Mouse (Mus musculus): ENCODE measurements around the gene Pafah2. TPM values are rescaled to one million over a fixed set of nuclear protein-coding genes. Genes with fewer than 3 reads are reported as not detected.

The Pafah2 gene
- 1 to 10 TPM; 2.5 to 2.6 TPM for total RNA-seq (2021)
- long read RNA-seq, experiment 1, transcript Pafah2-201 (11 exons, 2,248 nt), result major isoform, 5 of 11 reads
- long read RNA-seq, experiment 1, partial matches to known transcripts, result 2 of 11 reads
- long read RNA-seq, experiment 1, other reads (novel, unspliced or antisense), result 4 of 11 reads
- long read RNA-seq, experiment 2, partial matches to known transcripts, result 0 of 3 reads
- long read RNA-seq, experiment 2, other reads (novel, unspliced or antisense), result 0 of 3 reads

- DNase-seq (ENCODE audit: low spot score), result peak; percentile 97
Observed at GRCm38 (mm10) chr4:134395977-134396825, at the start of gene Pafah2. Gene Pafah2, plus strand, starts transcription at chr4:134396320.

GRCm38 (mm10) chr4:134348078-134348477 is 48.0 kb upstream of the Pafah2 start:
- peak; percentile 55 for DNase-seq (ENCODE audit: low spot score)

GRCm38 (mm10) chr4:134348545-134348944 is 47.6 kb upstream of the Pafah2 start:
- no peak for DNase-seq (ENCODE audit: low spot score)

GRCm38 (mm10) chr4:134349829-134350228 is 46.3 kb upstream of the Pafah2 start:
- no peak for DNase-seq (ENCODE audit: low spot score)

GRCm38 (mm10) chr4:134350641-134351040 is 45.5 kb upstream of the Pafah2 start:
- DNase-seq (ENCODE audit: low spot score), result no peak

- no peak for DNase-seq (ENCODE audit: low spot score)
Observed at GRCm38 (mm10) chr4:134351329-134352260, 44.5 kb upstream of the Pafah2 start.

- no peak for DNase-seq (ENCODE audit: low spot score)
Observed at GRCm38 (mm10) chr4:134352261-134352707, 43.8 kb upstream of the Pafah2 start.

GRCm38 (mm10) chr4:134352929-134353328 is 43.2 kb upstream of the Pafah2 start:
- DNase-seq (ENCODE audit: low spot score), result no peak

GRCm38 (mm10) chr4:134353527-134354409 is 42.4 kb upstream of the Pafah2 start:
- DNase-seq (ENCODE audit: low spot score), result no peak

GRCm38 (mm10) chr4:134355841-134356452 is 40.2 kb upstream of the Pafah2 start:
- peak; percentile 89 for DNase-seq (ENCODE audit: low spot score)

- DNase-seq (ENCODE audit: low spot score), result peak; percentile 86
Observed at GRCm38 (mm10) chr4:134356591-134357460, 39.3 kb upstream of the Pafah2 start.

- no peak for DNase-seq (ENCODE audit: low spot score)
Observed at GRCm38 (mm10) chr4:134357461-134357771, 38.7 kb upstream of the Pafah2 start.

- no peak for DNase-seq (ENCODE audit: low spot score)
Observed at GRCm38 (mm10) chr4:134359649-134360048, 36.5 kb upstream of the Pafah2 start.

- no peak for DNase-seq (ENCODE audit: low spot score)
Observed at GRCm38 (mm10) chr4:134361215-134361614, 34.9 kb upstream of the Pafah2 start.

GRCm38 (mm10) chr4:134362124-134362523 is 34.0 kb upstream of the Pafah2 start:
- no peak for DNase-seq (ENCODE audit: low spot score)

- no peak for DNase-seq (ENCODE audit: low spot score)
Observed at GRCm38 (mm10) chr4:134362586-134362985, 33.5 kb upstream of the Pafah2 start.

- DNase-seq (ENCODE audit: low spot score), result no peak
Observed at GRCm38 (mm10) chr4:134365280-134365679, 30.8 kb upstream of the Pafah2 start.

- no peak for DNase-seq (ENCODE audit: low spot score)
Observed at GRCm38 (mm10) chr4:134370649-134371221, 25.4 kb upstream of the Pafah2 start.

GRCm38 (mm10) chr4:134371316-134371855 is 24.7 kb upstream of the Pafah2 start:
- no peak for DNase-seq (ENCODE audit: low spot score)

Data from gastrocnemius, adult 18-20 months (tissue).